Mouse (Mus musculus) liver, embryonic 14.5 days (tissue): ENCODE measurements at regions not wholly inside any gene's neighbourhood (a gene's known extent, or its start where the extent isn't known, plus 50 kb on each side); places are given as distances from the start of the nearest gene placed in this dataset.

Experiments used
- ATAC-seq: fragments of 200-750 bp; cut with Nextera tagmentation; 2 replicates; pipeline ENCODE4 v1.8.0; 2017; ENCODE audit warnings: moderate number of reproducible peaks, mild to moderate bottlenecking, moderate library complexity; ENCODE audit not compliant: insufficient read depth
- DNase-seq, 3 experiments: peaks; one replicate each; pipeline ENCODE4 v3.0.0-alpha.2; 2012 to 2013; ENCODE audit warnings: low read depth in 3 of 3, low spot score in 3 of 3
- H3K27ac ChIP-seq: fragments of 300-500 bp; sonication (generic); 2 replicates; pipeline ENCODE4 v1.5.1; 2014; ENCODE audit warnings: moderate library complexity, mild to moderate bottlenecking, control low read depth, inconsistent platforms
- H3K27me3 ChIP-seq: fragments of 300-500 bp; sonication (generic); 2 replicates; pipeline ENCODE4 v1.6.1; 2014; ENCODE audit warnings: mild to moderate bottlenecking, low read length, moderate library complexity; ENCODE audit not compliant: control insufficient read depth, insufficient read depth
- H3K36me3 ChIP-seq: fragments of 300-500 bp; sonication (generic); replicated peaks from 2 replicates; pipeline ENCODE4 v1.6.1; 2014; ENCODE audit warnings: low read depth; ENCODE audit not compliant: control insufficient read depth, insufficient read depth
- H3K4me1 ChIP-seq, 2 experiments: fragments of 200-500 bp in 1 of 2; fragments of 300-500 bp in 1 of 2; sonication (generic) in 1 of 2; replicated peaks; 2 replicates each; pipeline ENCODE4 v1.6.1; 2012 to 2014; ENCODE audit warnings: antibody characterized with exemption in 1 of 2, inconsistent platforms in 1 of 2, low read length in 1 of 2; ENCODE audit not compliant: control insufficient read depth in 2 of 2, insufficient read depth in 2 of 2
- H3K4me2 ChIP-seq: fragments of 300-500 bp; sonication (generic); 2 replicates; pipeline ENCODE4 v1.6.1; 2014; ENCODE audit warnings: low read depth, mild to moderate bottlenecking, control low read depth, moderate library complexity
- H3K4me3 ChIP-seq, 2 experiments: fragments of 200-500 bp in 1 of 2; fragments of 300-500 bp in 1 of 2; sonication (generic) in 1 of 2; 2 replicates each; pipeline ENCODE4 v1.5.1; 2012 to 2014; ENCODE audit warnings: low read depth in 2 of 2, low read length in 2 of 2, mild to moderate bottlenecking in 2 of 2, control low read depth in 1 of 2, inconsistent platforms in 1 of 2, moderate library complexity in 1 of 2; ENCODE audit not compliant: insufficient read depth in 1 of 2
- H3K9ac ChIP-seq: fragments of 300-500 bp; sonication (generic); replicated peaks from 2 replicates; pipeline ENCODE4 v1.6.1; 2014; ENCODE audit warnings: mild to moderate bottlenecking, control low read depth, moderate library complexity
- H3K9me3 ChIP-seq: fragments of 300-500 bp; sonication (generic); 2 replicates; pipeline ENCODE4 v1.6.1; 2016; ENCODE audit warnings: low read length, mixed read lengths; ENCODE audit not compliant: control insufficient read depth
- CTCF ChIP-seq: IDR thresholded peaks from 2 replicates; pipeline ENCODE4 v1.5.1; 2016; ENCODE audit warnings: antibody characterized with exemption, low read depth, control low read depth
- EP300 ChIP-seq: IDR thresholded peaks from 2 replicates; pipeline ENCODE4 v1.6.1; 2016; ENCODE audit warnings: antibody characterized with exemption, low read depth
- WGBS: fragments of 180-500 bp; shearing (Covaris S2); extraction: QIAGEN DNeasy Blood & Tissue Kit; methylation state at CpG from one replicate; pipeline ENCODE4 v1.1.7; 2014; ENCODE audit not compliant: insufficient replicate concordance; 5-methylcytosine and 5-hydroxymethylcytosine counted together

- no peaks in the 10 kb centered on the region for H3K4me1 ChIP-seq
- DNase-seq (no peak), ATAC-seq (no peak)
- H3K36me3 ChIP-seq = no peaks in the 10 kb centered on the region
- H3K9me3 ChIP-seq = no peaks in the 10 kb centered on the region
- TF ChIP-seq EP300 (no peak), CTCF (no peak)
- H3K4me3 ChIP-seq = no peak overlapping the region
- H3K27me3 ChIP-seq = no peaks in the 10 kb centered on the region
- 37% methylated on average over 5 of the region's 5 CpGs for WGBS
- no peak overlapping the region for H3K27ac ChIP-seq
- H3K9ac ChIP-seq = no peak overlapping the region
- no peak overlapping the region for H3K4me2 ChIP-seq
These were observed 379.0 kb upstream of the Nrp1 start for GRCm38 (mm10) chr8:127979180-127980030.

DNA sequence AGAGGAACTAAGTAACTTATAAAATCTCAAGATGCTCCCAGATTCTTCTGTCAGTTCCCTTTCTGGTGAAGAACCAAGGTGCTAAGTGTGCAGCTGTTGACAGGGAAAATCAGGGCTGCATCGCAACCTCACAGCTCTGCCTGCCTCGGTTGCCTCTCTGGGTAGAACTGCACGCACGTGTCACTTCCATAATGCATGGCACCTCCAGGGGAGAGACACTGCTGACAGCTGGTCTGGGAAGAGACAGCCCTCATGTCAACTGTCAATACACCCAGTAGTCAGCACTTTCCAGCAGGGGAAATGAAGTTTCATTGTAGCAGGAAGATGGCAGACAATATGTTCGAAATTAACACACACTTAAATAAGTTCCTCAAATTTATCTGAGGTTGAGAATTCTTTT lies 376.2 kb upstream of the Nrp1 start:
- Histone ChIP-seq H3K27ac (no peak overlapping the region), H3K9me3 (no peaks in the 10 kb centered on the region), H3K9ac (no peak overlapping the region), H3K27me3 (no peaks in the 10 kb centered on the region), H3K36me3 (no peaks in the 10 kb centered on the region), H3K4me3 (no peak overlapping the region), H3K4me1 (no peaks in the 10 kb centered on the region), H3K4me2 (no peak overlapping the region)
- ATAC-seq = no peak
- WGBS = 51% methylated on average over 5 of the region's 5 CpGs
- TF ChIP-seq CTCF (no peak), EP300 (no peak)
- DNase-seq = no peak

DNA sequence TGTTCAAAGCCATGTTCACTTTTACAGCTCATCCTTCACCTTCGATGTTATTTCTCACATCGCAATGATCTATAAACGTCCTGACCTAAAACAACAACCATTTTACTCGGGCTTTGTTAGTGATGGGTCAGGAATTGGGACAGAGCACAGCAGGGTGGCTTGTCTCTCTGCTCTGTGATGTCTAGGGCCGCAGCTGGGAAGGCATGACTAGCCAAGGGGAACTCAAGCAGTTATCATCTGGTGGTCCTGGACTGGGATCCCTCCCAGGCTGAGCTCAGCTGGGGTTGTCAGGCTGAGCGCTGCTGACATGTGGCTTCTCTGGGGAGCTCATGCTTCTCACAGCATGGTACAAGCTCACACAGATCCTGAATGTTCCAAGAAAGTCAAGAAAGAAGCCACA lies 372.8 kb upstream of the Nrp1 start:
- H3K9me3 ChIP-seq = no peaks in the 10 kb centered on the region
- H3K4me3 ChIP-seq = no peak overlapping the region
- no peak overlapping the region for H3K4me2 ChIP-seq
- no peak overlapping the region for H3K27ac ChIP-seq
- no peaks in the 10 kb centered on the region for H3K27me3 ChIP-seq
- no peaks in the 10 kb centered on the region for H3K36me3 ChIP-seq
- no peak for ATAC-seq
- no peaks in the 10 kb centered on the region for H3K4me1 ChIP-seq
- DNase-seq = no peak
- WGBS = 61% methylated on average over 6 of the region's 6 CpGs
- H3K9ac ChIP-seq = no peak overlapping the region
- TF ChIP-seq EP300 (no peak), CTCF (no peak)

DNA sequence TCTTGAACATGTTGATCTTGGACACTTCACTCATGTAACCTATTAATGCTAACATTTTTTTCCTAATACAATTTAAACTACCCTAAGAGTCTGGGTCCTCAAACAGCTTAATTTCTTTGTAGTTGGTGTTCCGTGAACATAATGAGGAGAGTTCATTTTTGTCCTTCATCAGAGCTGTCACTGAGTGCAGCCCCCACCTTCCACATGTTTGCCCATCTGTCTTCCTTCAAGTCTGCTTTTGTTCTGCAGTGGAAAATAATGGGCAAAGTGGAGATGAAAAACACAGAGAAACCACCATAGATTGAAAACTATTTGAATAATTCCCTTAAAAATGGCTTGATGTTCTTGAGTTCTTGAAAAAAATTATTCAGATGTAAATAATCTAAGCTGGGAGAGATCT lies 369.5 kb upstream of the Nrp1 start:
- TF ChIP-seq EP300 (no peak), CTCF (no peak)
- Histone ChIP-seq H3K36me3 (no peaks in the 10 kb centered on the region), H3K9me3 (no peaks in the 10 kb centered on the region), H3K27me3 (no peaks in the 10 kb centered on the region), H3K4me2 (no peak overlapping the region), H3K4me1 (no peaks in the 10 kb centered on the region), H3K9ac (no peak overlapping the region), H3K27ac (no peak overlapping the region), H3K4me3 (no peak overlapping the region)
- ATAC-seq (no peak), DNase-seq (no peak)
- WGBS = 75% methylated on average over 1 of the region's 1 CpGs

- no peak overlapping the region for H3K9ac ChIP-seq
- no peaks in the 10 kb centered on the region for H3K36me3 ChIP-seq
- no peak for TF ChIP-seq EP300
- no peak for TF ChIP-seq CTCF
- H3K27ac ChIP-seq = no peak overlapping the region
- DNase-seq (no peak), ATAC-seq (no peak)
- H3K4me3 ChIP-seq = no peak overlapping the region
- no peaks in the 10 kb centered on the region for H3K27me3 ChIP-seq
- H3K9me3 ChIP-seq = no peaks in the 10 kb centered on the region
- H3K4me1 ChIP-seq = no peaks in the 10 kb centered on the region
- H3K4me2 ChIP-seq = no peak overlapping the region
- WGBS = 67% methylated on average over 1 of the region's 1 CpGs
These were observed 363.5 kb upstream of the Nrp1 start for GRCm38 (mm10) chr8:127994898-127995297.
